ENCODE assay signal across 24 mouse cellular contexts in genomic region chr14:45011260-45011659, GRCm38 (mm10). TPM values are rescaled to one million over a fixed set of nuclear protein-coding genes. Genes with fewer than 3 reads are reported as not detected.
A peak's percentile ranks its signal among the peaks of the same experiment; 100 is the strongest.
DNase-seq lines count a peak whose midpoint lies in the region; ATAC-seq lines count a peak whose summit lies in the region.
"Had no signal": no experiment of that assay in that cellular context is flagged by ENCODE, and none has a peak within 500 bp of the region (broad histone marks: within the 10 kb centered on the region; RNA-seq: fewer than 3 reads in every experiment).

No protein-coding gene starts in this region.

- no peak overlapping the region for H3K4me3 ChIP-seq in liver, embryonic 11.5 days (ENCODE audit: low read depth, low read length)
- no peak overlapping the region for H3K4me3 ChIP-seq in liver, embryonic 16.5 days (ENCODE audit: low read depth, low read length)
- H3K4me3 ChIP-seq in kidney, embryonic 15.5 days (replicated peaks): no peak overlapping the region
- H3K4me3 ChIP-seq: embryonic facial prominence, embryonic 12.5 days; forebrain, embryonic 12.5 days; heart, embryonic 10.5 days; intestine, embryonic 15.5 days had no signal

- H3K4me2 ChIP-seq in liver, embryonic 11.5 days: no peak overlapping the region
- no peak overlapping the region for H3K4me2 ChIP-seq in liver, embryonic 16.5 days (ENCODE audit: low read depth, low read length)
- no peak overlapping the region for H3K4me2 ChIP-seq in kidney, embryonic 15.5 days
- H3K4me2 ChIP-seq: embryonic facial prominence, embryonic 12.5 days; forebrain, embryonic 12.5 days; hindbrain, embryonic 14.5 days; intestine, embryonic 15.5 days had no signal

- no peaks in the 10 kb centered on the region for H3K9me3 ChIP-seq in liver, embryonic 11.5 days (ENCODE audit: control insufficient read depth, low read length)
- no peaks in the 10 kb centered on the region for H3K9me3 ChIP-seq in liver, embryonic 16.5 days (replicated peaks; ENCODE audit: control insufficient read depth, low read length)
- H3K9me3 ChIP-seq in kidney, embryonic 15.5 days (replicated peaks): no peaks in the 10 kb centered on the region
- H3K9me3 ChIP-seq: embryonic facial prominence, embryonic 12.5 days; forebrain, embryonic 12.5 days; G1E; heart, embryonic 10.5 days; intestine, embryonic 15.5 days had no signal

- H3K9ac ChIP-seq in liver, embryonic 11.5 days (ENCODE audit: low read depth, low read length): no peak overlapping the region
- H3K9ac ChIP-seq in liver, embryonic 16.5 days (ENCODE audit: low read depth, low read length): no peak overlapping the region
- H3K9ac ChIP-seq in kidney, embryonic 15.5 days: no peak overlapping the region
- H3K9ac ChIP-seq: embryonic facial prominence, embryonic 12.5 days; forebrain, embryonic 12.5 days; forebrain, postnatal 0 days; hindbrain, embryonic 14.5 days; intestine, embryonic 15.5 days had no signal

- 39% methylated on average over 2 of the region's 2 CpGs for WGBS in liver, embryonic 11.5 days
- WGBS in liver, embryonic 16.5 days (ENCODE audit: insufficient replicate concordance): 22% methylated on average over 2 of the region's 2 CpGs
- WGBS in kidney, embryonic 15.5 days: 90% methylated on average over 2 of the region's 2 CpGs

- no peaks in the 10 kb centered on the region for H3K27me3 ChIP-seq in liver, embryonic 11.5 days (replicated peaks; ENCODE audit: control insufficient read depth, insufficient read depth, low read length)
- no peaks in the 10 kb centered on the region for H3K27me3 ChIP-seq in liver, embryonic 16.5 days (ENCODE audit: control insufficient read depth, insufficient read depth, low read depth, low read length)
- H3K27me3 ChIP-seq in kidney, embryonic 15.5 days: no peaks in the 10 kb centered on the region
- H3K27me3 ChIP-seq: embryonic facial prominence, embryonic 12.5 days; forebrain, embryonic 12.5 days; intestine, embryonic 15.5 days had no signal

- no peaks in the 10 kb centered on the region for H3K4me1 ChIP-seq in liver, embryonic 11.5 days (replicated peaks; ENCODE audit: control insufficient read depth, insufficient read depth, low read length)
- no peaks in the 10 kb centered on the region for H3K4me1 ChIP-seq in liver, embryonic 16.5 days (ENCODE audit: control insufficient read depth, low read depth, low read length)
- H3K4me1 ChIP-seq in kidney, embryonic 15.5 days: no peaks in the 10 kb centered on the region
- H3K4me1 ChIP-seq: embryonic facial prominence, embryonic 12.5 days; forebrain, embryonic 12.5 days; heart, embryonic 10.5 days; intestine, embryonic 15.5 days had no signal

- no peaks in the 10 kb centered on the region for H3K36me3 ChIP-seq in liver, embryonic 11.5 days (ENCODE audit: control insufficient read depth, insufficient read depth, low read length)
- no peaks in the 10 kb centered on the region for H3K36me3 ChIP-seq in liver, embryonic 16.5 days (ENCODE audit: control insufficient read depth, insufficient read depth)
- H3K36me3 ChIP-seq in kidney, embryonic 15.5 days: no peaks in the 10 kb centered on the region
- H3K36me3 ChIP-seq: embryonic facial prominence, embryonic 12.5 days; forebrain, embryonic 12.5 days; G1E; heart, embryonic 10.5 days; intestine, embryonic 15.5 days had no signal

- peak; percentile 100 for ATAC-seq in common myeloid progenitor, adult 5-6 weeks (replicated peaks; ENCODE audit: low read depth, poor library complexity, severe bottlenecking)
- peak; percentile 85 for ATAC-seq in liver, embryonic 11.5 days (replicated peaks; ENCODE audit: low FRiP score)
- ATAC-seq in liver, embryonic 16.5 days (ENCODE audit: low read depth): 0 out of 2 replicates have a peak, but pooled peaks have one; percentile 21
- ATAC-seq in megakaryocyte-erythroid progenitor cell, adult 5-6 weeks (replicated peaks; ENCODE audit: low FRiP score, low TSS enrichment, poor library complexity, severe bottlenecking): peak; percentile 99
- ATAC-seq in kidney, embryonic 15.5 days (replicated peaks; ENCODE audit: low FRiP score): no peak
- ATAC-seq: CD4-positive, CD25-positive, alpha-beta regulatory T cell, adult 4 months; forebrain, postnatal 0 days; intestine, embryonic 15.5 days had no signal

- DNase-seq in liver, embryonic 11.5 days (ENCODE audit: low spot score): no peak
- DNase-seq in neural tube, embryonic 10.5 days (ENCODE audit: extremely low spot score, low spot score): no peak
- DNase-seq in gastrocnemius, adult 8-10 months (ENCODE audit: low spot score in 2 of 2): no peak
- DNase-seq: adrenal gland, postnatal 25 days; B cell, adult 2 months; cerebellum, adult 2 months; cerebellum, postnatal 10 days; forebrain, postnatal 0 days; gastrocnemius, postnatal 36 days; heart, adult 18-20 months; heart, postnatal 10 days; heart, postnatal 4 days had no signal

- H3K27ac ChIP-seq in liver, embryonic 11.5 days (ENCODE audit: low read depth, low read length): no peak overlapping the region
- H3K27ac ChIP-seq in liver, embryonic 16.5 days (ENCODE audit: low read length): no peak overlapping the region
- no peak overlapping the region for H3K27ac ChIP-seq in kidney, embryonic 15.5 days
- H3K27ac ChIP-seq: embryonic facial prominence, embryonic 12.5 days; forebrain, embryonic 12.5 days; heart, embryonic 10.5 days; hindbrain, embryonic 14.5 days; intestine, embryonic 15.5 days had no signal

RNA-seq across cellular contexts. Expression of gene Ptger2, which starts 23.3 kb away (rescaled TPM):
- total RNA-seq in common myeloid progenitor, adult 5-6 weeks (2017): 2.7 and 2.8 TPM in 2 replicates
- polyA plus RNA-seq in liver, embryonic 11.5 days (2014; fragmentation: Nextera tagmentation; extraction: Ambion mirVana): 0.04 and 0.43 TPM in 2 replicates
- 0.58 and 0.64 TPM in 2 replicates for polyA plus RNA-seq in liver, embryonic 16.5 days (2015; fragmentation: Nextera tagmentation; extraction: Ambion mirVana)
- total RNA-seq in megakaryocyte-erythroid progenitor cell, adult 5-6 weeks (2014; fragmentation: Nextera tagmentation): 0.64 TPM in 1 of 2 replicates, not detected in the other
- total RNA-seq in megakaryocyte-erythroid progenitor cell, adult 5-6 weeks (2017): 0.08 TPM in 1 of 2 replicates, not detected in the other
- polyA plus RNA-seq in kidney, embryonic 15.5 days (2015; fragmentation: Nextera tagmentation; extraction: Ambion mirVana): 0.52 and 0.64 TPM in 2 replicates
- total RNA-seq in gastrocnemius, adult 8-10 months (2022): under 1 TPM in 2 of 4 experiments, not detected in 2; 0.07 to 0.19 TPM
- polyA plus RNA-seq: G1E; heart, embryonic 10.5 days; heart, embryonic 14.5 days had no signal
